Mouse (Mus musculus): Measurements from ENCODE around the gene Dgki.

GRCm38 (mm10) chr6:36980475-36980874 is 319.5 kb downstream of the Dgki start:
- TF ChIP-seq MAFK (IDR thresholded peaks at IDR 0.05; ENCODE audit: insufficient read depth, low read depth, low read length) (no peak), ZNF384 (IDR thresholded peaks at IDR 0.05; ENCODE audit: low read depth, low read length) (no peak), CHD2 (IDR thresholded peaks at IDR 0.05; ENCODE audit: low read depth, low read length) (no peak), HCFC1 (IDR thresholded peaks at IDR 0.05; ENCODE audit: borderline replicate concordance, insufficient read depth, low read length) (no peak)

Data from ES-E14 (cell line).